Comparison of ENCODE assay signal across 21 mouse cellular contexts in the genomic region with DNA sequence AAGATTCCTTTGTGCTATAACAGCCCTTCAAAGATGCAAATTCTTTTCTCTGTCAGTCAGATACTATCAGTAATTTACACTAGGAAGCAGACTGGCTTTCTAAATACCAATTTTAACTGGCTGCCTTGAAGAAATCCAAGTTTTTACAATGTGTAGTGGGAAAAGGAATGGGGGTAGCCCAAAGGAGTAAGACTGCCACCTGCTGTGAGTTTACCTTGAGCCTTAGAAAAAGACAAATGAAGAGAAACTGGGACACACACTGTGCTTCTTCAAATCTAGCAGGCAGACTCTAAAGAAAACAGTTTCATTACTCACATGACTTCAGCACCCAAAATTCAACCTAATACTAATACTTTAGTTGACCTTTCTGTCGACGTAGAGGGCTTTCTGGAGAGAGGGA. TPM values are rescaled to one million over a fixed set of nuclear protein-coding genes. Genes with fewer than 3 reads are reported as not detected.
DNase-seq lines count a peak whose midpoint lies in the region; ATAC-seq and TF ChIP-seq lines count a peak whose summit lies in the region.
"Had no signal": no experiment of that assay in that cellular context is flagged by ENCODE, and none has a peak within 500 bp of the region (broad histone marks: within the 10 kb centered on the region; RNA-seq: fewer than 3 reads in every experiment).

No protein-coding gene starts in this region.

- peaks cover 2% of the 10 kb centered on the region for H3K4me1 ChIP-seq in ES-Bruce4 (ENCODE audit: control insufficient read depth, insufficient read depth, low read length)
- H3K4me1 ChIP-seq in embryonic facial prominence, embryonic 10.5 days = peaks cover 18% of the 10 kb centered on the region
- H3K4me1 ChIP-seq in limb, embryonic 12.5 days (replicated peaks) = peaks cover 41% of the 10 kb centered on the region
- no peaks in the 10 kb centered on the region for H3K4me1 ChIP-seq in forebrain, embryonic 15.5 days
- H3K4me1 ChIP-seq: embryonic facial prominence, embryonic 15.5 days; hindbrain, embryonic 15.5 days had no signal

- H3K4me3 ChIP-seq in ES-Bruce4 (ENCODE audit: low read depth, low read length) = no peak overlapping the region
- H3K4me3 ChIP-seq in embryonic facial prominence, embryonic 10.5 days = no peak overlapping the region
- no peak overlapping the region for H3K4me3 ChIP-seq in limb, embryonic 12.5 days (replicated peaks)
- H3K4me3 ChIP-seq in forebrain, embryonic 15.5 days = no peak overlapping the region
- H3K4me3 ChIP-seq: embryonic facial prominence, embryonic 15.5 days; erythroblast, embryonic 14.5 days; forebrain, embryonic 10.5 days; heart, embryonic 12.5 days; hindbrain, embryonic 10.5 days; hindbrain, embryonic 15.5 days had no signal

- 55% methylated on average over 2 of the region's 2 CpGs for WGBS in embryonic facial prominence, embryonic 10.5 days
- WGBS in limb, embryonic 12.5 days = 53% methylated on average over 2 of the region's 2 CpGs
- 52% methylated on average over 2 of the region's 2 CpGs for WGBS in forebrain, embryonic 15.5 days

- no peak for TF ChIP-seq POLR2A in ES-Bruce4 (IDR thresholded peaks at IDR 0.05; ENCODE audit: insufficient read depth, low read length)

- H3K36me3 ChIP-seq in ES-Bruce4 (ENCODE audit: control insufficient read depth, insufficient read depth, low read length, poor library complexity, severe bottlenecking) = no peaks in the 10 kb centered on the region
- no peaks in the 10 kb centered on the region for H3K36me3 ChIP-seq in embryonic facial prominence, embryonic 10.5 days (replicated peaks)
- no peaks in the 10 kb centered on the region for H3K36me3 ChIP-seq in limb, embryonic 12.5 days
- no peaks in the 10 kb centered on the region for H3K36me3 ChIP-seq in forebrain, embryonic 15.5 days
- H3K36me3 ChIP-seq: embryonic facial prominence, embryonic 15.5 days; forebrain, embryonic 10.5 days; heart, embryonic 12.5 days; hindbrain, embryonic 10.5 days; hindbrain, embryonic 15.5 days had no signal

- no peak overlapping the region for H3K9ac ChIP-seq in ES-Bruce4 (ENCODE audit: low read depth, poor library complexity, severe bottlenecking)
- H3K9ac ChIP-seq in limb, embryonic 12.5 days (replicated peaks) = no peak overlapping the region
- H3K9ac ChIP-seq in forebrain, embryonic 15.5 days (replicated peaks) = no peak overlapping the region
- H3K9ac ChIP-seq: embryonic facial prominence, embryonic 15.5 days; heart, embryonic 12.5 days; hindbrain, embryonic 15.5 days had no signal

- DNase-seq in ES-CJ7 (ENCODE audit: low read depth, low spot score) = peak; percentile 59
- no peak for DNase-seq in embryonic facial prominence, embryonic 10.5 days (ENCODE audit: low spot score)
- no peak for DNase-seq in retina, postnatal 1 day
- DNase-seq in T-cell, adult 2 months (ENCODE audit: low spot score) = no peak
- DNase-seq in left cerebral cortex, adult 11 months (ENCODE audit: low spot score) = no peak
- DNase-seq: adrenal gland, postnatal 14 days; cerebellum, adult 11-12 months; cerebellum, adult 9-10 months; cerebellum, postnatal 25 days; gastrocnemius, postnatal 14 days had no signal

- TF ChIP-seq CTCF in ES-Bruce4 (IDR thresholded peaks at IDR 0.05; ENCODE audit: low read depth, low read length) = no peak

- H3K9me3 ChIP-seq in ES-Bruce4 (replicated peaks; ENCODE audit: control insufficient read depth, insufficient read depth, low read length, poor library complexity, severe bottlenecking) = 0 out of 2 replicates have a peak, but pooled peaks cover 4% of the 10 kb centered on the region
- no peaks in the 10 kb centered on the region for H3K9me3 ChIP-seq in embryonic facial prominence, embryonic 10.5 days
- H3K9me3 ChIP-seq in limb, embryonic 12.5 days = no peaks in the 10 kb centered on the region
- H3K9me3 ChIP-seq in forebrain, embryonic 15.5 days = no peaks in the 10 kb centered on the region
- H3K9me3 ChIP-seq: embryonic facial prominence, embryonic 15.5 days; forebrain, embryonic 10.5 days; heart, embryonic 12.5 days; hindbrain, embryonic 10.5 days; hindbrain, embryonic 15.5 days had no signal

- H3K27me3 ChIP-seq in ES-Bruce4 (ENCODE audit: control insufficient read depth, insufficient read depth, low read length, poor library complexity, severe bottlenecking) = no peaks in the 10 kb centered on the region
- H3K27me3 ChIP-seq in embryonic facial prominence, embryonic 10.5 days (replicated peaks; ENCODE audit: low read depth, poor library complexity, severe bottlenecking) = no peaks in the 10 kb centered on the region
- no peaks in the 10 kb centered on the region for H3K27me3 ChIP-seq in limb, embryonic 12.5 days
- H3K27me3 ChIP-seq in forebrain, embryonic 15.5 days = no peaks in the 10 kb centered on the region
- H3K27me3 ChIP-seq: embryonic facial prominence, embryonic 15.5 days; heart, embryonic 12.5 days; hindbrain, embryonic 15.5 days had no signal

- 0 out of 2 replicates have a peak overlapping the region, but pooled peaks have one; percentile 54 for H3K27ac ChIP-seq in ES-Bruce4 (ENCODE audit: insufficient read depth, low read length)
- H3K27ac ChIP-seq in embryonic facial prominence, embryonic 10.5 days (replicated peaks) = peak overlapping the region; percentile 11; the same call in 1 of the 2 replicates
- H3K27ac ChIP-seq in limb, embryonic 12.5 days = peak overlapping the region; percentile 81
- H3K27ac ChIP-seq in forebrain, embryonic 15.5 days (replicated peaks) = no peak overlapping the region
- H3K27ac ChIP-seq: embryonic facial prominence, embryonic 15.5 days; forebrain, embryonic 10.5 days; hindbrain, embryonic 10.5 days; hindbrain, embryonic 15.5 days had no signal

- ATAC-seq in limb, embryonic 12.5 days (ENCODE audit: insufficient number of reproducible peaks, insufficient read depth, low FRiP score, low TSS enrichment, low read depth) = no peak
- no peak for ATAC-seq in forebrain, embryonic 15.5 days (replicated peaks)
- ATAC-seq: activated CD4-positive, CD25-positive, alpha-beta regulatory T cell, adult 4 months; forebrain, embryonic 14.5 days had no signal

- H3K4me2 ChIP-seq in limb, embryonic 12.5 days = no peak overlapping the region
- H3K4me2 ChIP-seq in forebrain, embryonic 15.5 days (replicated peaks) = no peak overlapping the region
- H3K4me2 ChIP-seq: embryonic facial prominence, embryonic 15.5 days; heart, embryonic 12.5 days; hindbrain, embryonic 15.5 days had no signal

- no peak for TF ChIP-seq EP300 in ES-Bruce4 (IDR thresholded peaks at IDR 0.05; ENCODE audit: insufficient read depth, low read depth, low read length)

RNA-seq across cellular contexts. Expression of a gene that starts 47.4 kb away (rescaled TPM):
- polyA plus RNA-seq in ES-Bruce4 (2011; ENCODE audit: insufficient read depth, insufficient read length, low read depth, missing spikeins) = 1.3 and 1.7 TPM in 2 replicates
- polyA plus RNA-seq in embryonic facial prominence, embryonic 10.5 days (2016; fragmentation: Nextera tagmentation; extraction: Ambion mirVana) = 2.6 and 3.0 TPM in 2 replicates
- 12.8 and 15.0 TPM in 2 replicates for polyA plus RNA-seq in limb, embryonic 12.5 days (2016; fragmentation: Nextera tagmentation; extraction: Ambion mirVana)
- polyA plus RNA-seq in forebrain, embryonic 15.5 days (2015; fragmentation: Nextera tagmentation; extraction: Ambion mirVana) = 28.6 and 33.3 TPM in 2 replicates
- polyA plus RNA-seq: erythroblast, embryonic 14.5 days had no signal
